Mouse (Mus musculus): ENCODE measurements at regions not wholly inside any gene's neighbourhood (a gene's known extent, or its start where the extent isn't known, plus 50 kb on each side); places are given as distances from the start of the nearest gene placed in this dataset.

GRCm38 (mm10) chr17:80825518-80825901 is 97.2 kb upstream of the Map4k3 start:
- Histone ChIP-seq H3K4me2 (ENCODE audit: low read depth, low read length, poor library complexity, severe bottlenecking) (no peak overlapping the region), H3K9me3 (ENCODE audit: low read length) (no peaks in the 10 kb centered on the region), H3K27me3 (ENCODE audit: insufficient read depth, low read length) (no peaks in the 10 kb centered on the region), H3K4me1 (ENCODE audit: insufficient read depth, low read length) (no peaks in the 10 kb centered on the region), H3K27ac (ENCODE audit: low read depth, low read length) (no peak overlapping the region), H3K9ac (replicated peaks; ENCODE audit: low read length, poor library complexity, severe bottlenecking) (no peak overlapping the region), H3K36me3 (ENCODE audit: insufficient read depth, low read length) (no peaks in the 10 kb centered on the region), H3K4me3 (ENCODE audit: low read depth, low read length) (no peak overlapping the region)
- 65% methylated on average over 10 of the region's 10 CpGs for WGBS
- no peak for TF ChIP-seq CTCF (IDR thresholded peaks at IDR 0.05)
- ATAC-seq (ENCODE audit: low FRiP score) (no peak), DNase-seq (ENCODE audit: low spot score) (no peak)

- TF ChIP-seq CTCF (IDR thresholded peaks at IDR 0.05) = no peak
- no peaks in the 10 kb centered on the region for H3K4me1 ChIP-seq (ENCODE audit: insufficient read depth, low read length)
Observed at GRCm38 (mm10) chr17:80824826-80825517, 96.7 kb upstream of the Map4k3 start.

GRCm38 (mm10) chr17:80824261-80824660 is 96.0 kb upstream of the Map4k3 start:
- DNase-seq (ENCODE audit: low spot score) (no peak), ATAC-seq (ENCODE audit: low FRiP score) (no peak)
- Histone ChIP-seq H3K4me2 (ENCODE audit: low read depth, low read length, poor library complexity, severe bottlenecking) (no peak overlapping the region), H3K4me1 (ENCODE audit: insufficient read depth, low read length) (no peaks in the 10 kb centered on the region), H3K36me3 (ENCODE audit: insufficient read depth, low read length) (no peaks in the 10 kb centered on the region), H3K9me3 (ENCODE audit: low read length) (no peaks in the 10 kb centered on the region), H3K27me3 (ENCODE audit: insufficient read depth, low read length) (no peaks in the 10 kb centered on the region), H3K27ac (ENCODE audit: low read depth, low read length) (no peak overlapping the region), H3K4me3 (ENCODE audit: low read depth, low read length) (no peak overlapping the region), H3K9ac (replicated peaks; ENCODE audit: low read length, poor library complexity, severe bottlenecking) (no peak overlapping the region)
- WGBS = 90% methylated on average over 2 of the region's 2 CpGs
- TF ChIP-seq CTCF (IDR thresholded peaks at IDR 0.05) = no peak

More at GRCm38 (mm10) chr17:80824826-80825517, 96.7 kb upstream of the Map4k3 start:
- no peaks in the 10 kb centered on the region for H3K9me3 ChIP-seq (ENCODE audit: low read length)
- no peak overlapping the region for H3K27ac ChIP-seq (ENCODE audit: low read depth, low read length)
- no peak overlapping the region for H3K4me3 ChIP-seq (ENCODE audit: low read depth, low read length)
- no peak overlapping the region for H3K9ac ChIP-seq (replicated peaks; ENCODE audit: low read length, poor library complexity, severe bottlenecking)
- ATAC-seq (ENCODE audit: low FRiP score) (no peak), DNase-seq (ENCODE audit: low spot score) (no peak)
- H3K27me3 ChIP-seq (ENCODE audit: insufficient read depth, low read length) = no peaks in the 10 kb centered on the region
- WGBS = 86% methylated on average over 13 of the region's 13 CpGs
- H3K4me2 ChIP-seq (ENCODE audit: low read depth, low read length, poor library complexity, severe bottlenecking) = no peak overlapping the region
- H3K36me3 ChIP-seq (ENCODE audit: insufficient read depth, low read length) = no peaks in the 10 kb centered on the region

- WGBS = 47% methylated on average over 8 of the region's 8 CpGs
- Histone ChIP-seq H3K27me3 (ENCODE audit: insufficient read depth, low read length) (no peaks in the 10 kb centered on the region), H3K9me3 (ENCODE audit: low read length) (no peaks in the 10 kb centered on the region), H3K36me3 (ENCODE audit: insufficient read depth, low read length) (no peaks in the 10 kb centered on the region), H3K27ac (ENCODE audit: low read depth, low read length) (no peak overlapping the region), H3K9ac (replicated peaks; ENCODE audit: low read length, poor library complexity, severe bottlenecking) (no peak overlapping the region), H3K4me1 (ENCODE audit: insufficient read depth, low read length) (no peaks in the 10 kb centered on the region), H3K4me3 (ENCODE audit: low read depth, low read length) (no peak overlapping the region), H3K4me2 (ENCODE audit: low read depth, low read length, poor library complexity, severe bottlenecking) (no peak overlapping the region)
- no peak for ATAC-seq (ENCODE audit: low FRiP score)
- no peak for TF ChIP-seq CTCF (IDR thresholded peaks at IDR 0.05)
- no peak for DNase-seq (ENCODE audit: low spot score)
Observed at GRCm38 (mm10) chr17:80820888-80821287, 92.6 kb upstream of the Map4k3 start.

GRCm38 (mm10) chr17:80818477-80819028 is 90.3 kb upstream of the Map4k3 start:
- H3K9ac ChIP-seq (replicated peaks; ENCODE audit: low read length, poor library complexity, severe bottlenecking) = no peak overlapping the region
- WGBS = 65% methylated on average over 9 of the region's 9 CpGs
- TF ChIP-seq CTCF (IDR thresholded peaks at IDR 0.05) = no peak
- H3K27me3 ChIP-seq (ENCODE audit: insufficient read depth, low read length) = no peaks in the 10 kb centered on the region
- no peaks in the 10 kb centered on the region for H3K4me1 ChIP-seq (ENCODE audit: insufficient read depth, low read length)
- H3K27ac ChIP-seq (ENCODE audit: low read depth, low read length) = no peak overlapping the region
- ATAC-seq (ENCODE audit: low FRiP score) (no peak), DNase-seq (ENCODE audit: low spot score) (no peak)
- H3K4me3 ChIP-seq (ENCODE audit: low read depth, low read length) = no peak overlapping the region
- no peak overlapping the region for H3K4me2 ChIP-seq (ENCODE audit: low read depth, low read length, poor library complexity, severe bottlenecking)
- H3K9me3 ChIP-seq (ENCODE audit: low read length) = no peaks in the 10 kb centered on the region
- no peaks in the 10 kb centered on the region for H3K36me3 ChIP-seq (ENCODE audit: insufficient read depth, low read length)

GRCm38 (mm10) chr17:80815747-80816146 is 87.5 kb upstream of the Map4k3 start:
- Histone ChIP-seq H3K27me3 (ENCODE audit: insufficient read depth, low read length) (no peaks in the 10 kb centered on the region), H3K4me3 (ENCODE audit: low read depth, low read length) (no peak overlapping the region), H3K36me3 (ENCODE audit: insufficient read depth, low read length) (no peaks in the 10 kb centered on the region), H3K4me1 (ENCODE audit: insufficient read depth, low read length) (no peaks in the 10 kb centered on the region), H3K27ac (ENCODE audit: low read depth, low read length) (no peak overlapping the region), H3K4me2 (ENCODE audit: low read depth, low read length, poor library complexity, severe bottlenecking) (no peak overlapping the region), H3K9ac (replicated peaks; ENCODE audit: low read length, poor library complexity, severe bottlenecking) (no peak overlapping the region), H3K9me3 (ENCODE audit: low read length) (no peaks in the 10 kb centered on the region)
- peak; percentile 66 for TF ChIP-seq CTCF (IDR thresholded peaks at IDR 0.05)
- no peak for DNase-seq (ENCODE audit: low spot score)
- ATAC-seq (ENCODE audit: low FRiP score) = no peak
- 82% methylated on average over 4 of the region's 4 CpGs for WGBS
